Comparison of ENCODE assay signal across 9 mouse cellular contexts in genomic region chr1:88465722-88466121, GRCm38 (mm10). TPM values are rescaled to one million over a fixed set of nuclear protein-coding genes. Genes with fewer than 3 reads are reported as not detected.
DNase-seq lines count a peak whose midpoint lies in the region; ATAC-seq and TF ChIP-seq lines count a peak whose summit lies in the region.
"Had no signal": no experiment of that assay in that cellular context is flagged by ENCODE, and none has a peak within 500 bp of the region (broad histone marks: within the 10 kb centered on the region; RNA-seq: fewer than 3 reads in every experiment).

No protein-coding gene starts in this region.

- H3K27me3 ChIP-seq in forebrain, embryonic 13.5 days: no peaks in the 10 kb centered on the region
- no peaks in the 10 kb centered on the region for H3K27me3 ChIP-seq in forebrain, embryonic 10.5 days (ENCODE audit: poor library complexity, severe bottlenecking)
- no peaks in the 10 kb centered on the region for H3K27me3 ChIP-seq in midbrain, embryonic 11.5 days (ENCODE audit: control insufficient read depth, insufficient read depth, low read length)
- no peaks in the 10 kb centered on the region for H3K27me3 ChIP-seq in midbrain, embryonic 16.5 days (ENCODE audit: control insufficient read depth, insufficient read depth, low read depth, low read length)
- H3K27me3 ChIP-seq in small intestine, adult 2 months (ENCODE audit: control insufficient read depth, insufficient read depth, low read length): no peaks in the 10 kb centered on the region

- 82% methylated on average over 4 of the region's 4 CpGs for WGBS in forebrain, embryonic 13.5 days
- 76% methylated on average over 4 of the region's 4 CpGs for WGBS in forebrain, embryonic 10.5 days
- 76% methylated on average over 4 of the region's 4 CpGs for WGBS in midbrain, embryonic 11.5 days
- WGBS in midbrain, embryonic 16.5 days: 74% methylated on average over 4 of the region's 4 CpGs
- WGBS in small intestine, adult 2 months: 76% methylated on average over 4 of the region's 4 CpGs

- 0 out of 2 replicates have a peak, but pooled peaks have one; percentile 45 for ATAC-seq in forebrain, embryonic 13.5 days
- ATAC-seq in midbrain, embryonic 11.5 days (ENCODE audit: low FRiP score): 0 out of 2 replicates have a peak, but pooled peaks have one; percentile 16
- no peak for ATAC-seq in midbrain, embryonic 16.5 days
- ATAC-seq in erythroid progenitor cell, adult 5-6 weeks (replicated peaks; ENCODE audit: low FRiP score, poor library complexity, severe bottlenecking): 0 out of 2 replicates have a peak, but pooled peaks have one; percentile 31

- no peak for DNase-seq in forebrain, embryonic 10.5 days (ENCODE audit: extremely low spot score, low spot score)
- no peak for DNase-seq in midbrain, embryonic 11.5 days (ENCODE audit: low spot score, missing footprints)
- no peak for DNase-seq in retina, postnatal 1 day
- no peak for DNase-seq in urinary bladder, adult 2 months (ENCODE audit: low spot score)

- H3K9ac ChIP-seq in forebrain, embryonic 13.5 days: no peak overlapping the region
- H3K9ac ChIP-seq in midbrain, embryonic 11.5 days (ENCODE audit: low read length): no peak overlapping the region
- H3K9ac ChIP-seq in midbrain, embryonic 16.5 days (ENCODE audit: low read depth, low read length): no peak overlapping the region

- no peaks in the 10 kb centered on the region for H3K36me3 ChIP-seq in forebrain, embryonic 13.5 days (ENCODE audit: poor library complexity, severe bottlenecking)
- no peaks in the 10 kb centered on the region for H3K36me3 ChIP-seq in forebrain, embryonic 10.5 days (replicated peaks)
- no peaks in the 10 kb centered on the region for H3K36me3 ChIP-seq in midbrain, embryonic 11.5 days (ENCODE audit: control insufficient read depth, insufficient read depth, low read length)
- no peaks in the 10 kb centered on the region for H3K36me3 ChIP-seq in midbrain, embryonic 16.5 days (ENCODE audit: control insufficient read depth, insufficient read depth, low read length)
- H3K36me3 ChIP-seq in small intestine, adult 2 months (ENCODE audit: control insufficient read depth, insufficient read depth, low read length): no peaks in the 10 kb centered on the region

- H3K4me2 ChIP-seq in forebrain, embryonic 13.5 days: no peak overlapping the region
- H3K4me2 ChIP-seq in midbrain, embryonic 11.5 days: no peak overlapping the region
- no peak overlapping the region for H3K4me2 ChIP-seq in midbrain, embryonic 16.5 days (ENCODE audit: low read length)

- H3K4me3 ChIP-seq in forebrain, embryonic 13.5 days: no peak overlapping the region
- no peak overlapping the region for H3K4me3 ChIP-seq in forebrain, embryonic 10.5 days
- no peak overlapping the region for H3K4me3 ChIP-seq in midbrain, embryonic 11.5 days (ENCODE audit: low read depth, low read length)
- no peak overlapping the region for H3K4me3 ChIP-seq in midbrain, embryonic 16.5 days (ENCODE audit: low read depth, low read length)
- H3K4me3 ChIP-seq in small intestine, adult 2 months (ENCODE audit: low read depth, low read length): no peak overlapping the region

- H3K4me1 ChIP-seq in forebrain, embryonic 13.5 days: peaks cover 10% of the 10 kb centered on the region
- peaks cover 21% of the 10 kb centered on the region for H3K4me1 ChIP-seq in forebrain, embryonic 10.5 days
- no peaks in the 10 kb centered on the region for H3K4me1 ChIP-seq in midbrain, embryonic 11.5 days (ENCODE audit: control insufficient read depth, insufficient read depth, low read length)
- H3K4me1 ChIP-seq in midbrain, embryonic 16.5 days (ENCODE audit: control insufficient read depth, insufficient read depth, low read length): peaks cover 3% of the 10 kb centered on the region; the same call in 1 of the 2 replicates
- no peaks in the 10 kb centered on the region; the same call in 1 of the 2 replicates for H3K4me1 ChIP-seq in small intestine, adult 2 months (ENCODE audit: control insufficient read depth, insufficient read depth, insufficient read length, low read length)

- TF ChIP-seq POLR2A in small intestine, adult 2 months (IDR thresholded peaks at IDR 0.05; ENCODE audit: low read depth, low read length): no peak

- 0 out of 2 replicates have a peak, but pooled peaks have one; percentile 9 for TF ChIP-seq CTCF in small intestine, adult 2 months (IDR thresholded peaks at IDR 0.05; ENCODE audit: extremely low read depth, insufficient read length, insufficient replicate concordance, low read depth, low read length)

- no peaks in the 10 kb centered on the region for H3K9me3 ChIP-seq in forebrain, embryonic 13.5 days (replicated peaks)
- no peaks in the 10 kb centered on the region for H3K9me3 ChIP-seq in forebrain, embryonic 10.5 days
- H3K9me3 ChIP-seq in midbrain, embryonic 11.5 days (ENCODE audit: control insufficient read depth, low read length): no peaks in the 10 kb centered on the region
- no peaks in the 10 kb centered on the region for H3K9me3 ChIP-seq in midbrain, embryonic 16.5 days (replicated peaks; ENCODE audit: control insufficient read depth, low read length, poor library complexity, severe bottlenecking)

- H3K27ac ChIP-seq in forebrain, embryonic 13.5 days: no peak overlapping the region
- H3K27ac ChIP-seq in forebrain, embryonic 10.5 days: no peak overlapping the region
- H3K27ac ChIP-seq in midbrain, embryonic 11.5 days (ENCODE audit: low read depth, low read length): no peak overlapping the region
- no peak overlapping the region for H3K27ac ChIP-seq in midbrain, embryonic 16.5 days (ENCODE audit: low read length)
- H3K27ac ChIP-seq in small intestine, adult 2 months (ENCODE audit: insufficient read depth, low read depth, low read length): no peak overlapping the region
- H3K27ac ChIP-seq: macrophage had no signal

RNA-seq across cellular contexts. Expression of gene Glrp1, which starts 44.1 kb away (rescaled TPM):
- not detected in 2 replicates for polyA plus RNA-seq in forebrain, embryonic 13.5 days (2015; fragmentation: Nextera tagmentation; extraction: Ambion mirVana)
- not detected in 2 replicates for polyA plus RNA-seq in forebrain, embryonic 10.5 days (2016; fragmentation: Nextera tagmentation; extraction: Ambion mirVana)
- polyA plus RNA-seq in midbrain, embryonic 11.5 days (2014; fragmentation: Nextera tagmentation; extraction: Ambion mirVana): not detected in 2 replicates
- polyA plus RNA-seq in midbrain, embryonic 16.5 days (2015; fragmentation: Nextera tagmentation; extraction: Ambion mirVana): not detected in 2 replicates
- total RNA-seq in erythroid progenitor cell, adult 5-6 weeks (2015; ENCODE audit: low replicate concordance): not detected in 2 replicates
- total RNA-seq in erythroid progenitor cell, adult 5-6 weeks (2017; ENCODE audit: low replicate concordance): not detected in 2 replicates
- polyA plus RNA-seq in small intestine, adult 2 months (2012; rRNA removed): not detected in 2 replicates
- not detected in 2 replicates for polyA plus RNA-seq in urinary bladder, adult 2 months (2012; rRNA removed)

RNA-seq across cellular contexts. Expression of gene Spp2, which starts 59.0 kb away (rescaled TPM):
- polyA plus RNA-seq in forebrain, embryonic 13.5 days (2015; fragmentation: Nextera tagmentation; extraction: Ambion mirVana): 0.47 TPM in 1 of 2 replicates, not detected in the other
- not detected in 2 replicates for polyA plus RNA-seq in forebrain, embryonic 10.5 days (2016; fragmentation: Nextera tagmentation; extraction: Ambion mirVana)
- not detected in 2 replicates for polyA plus RNA-seq in midbrain, embryonic 11.5 days (2014; fragmentation: Nextera tagmentation; extraction: Ambion mirVana)
- polyA plus RNA-seq in midbrain, embryonic 16.5 days (2015; fragmentation: Nextera tagmentation; extraction: Ambion mirVana): 0.74 and 1.8 TPM in 2 replicates
- not detected in 2 replicates for total RNA-seq in erythroid progenitor cell, adult 5-6 weeks (2015; ENCODE audit: low replicate concordance)
- not detected in 2 replicates for total RNA-seq in erythroid progenitor cell, adult 5-6 weeks (2017; ENCODE audit: low replicate concordance)
- not detected in 2 replicates for polyA plus RNA-seq in small intestine, adult 2 months (2012; rRNA removed)
- polyA plus RNA-seq in urinary bladder, adult 2 months (2012; rRNA removed): 0.13 TPM in 1 of 2 replicates, not detected in the other
- polyA plus RNA-seq: macrophage had no signal
